Mouse (Mus musculus): ENCODE measurements around the gene Camta1.

Gene Camta1

DNA sequence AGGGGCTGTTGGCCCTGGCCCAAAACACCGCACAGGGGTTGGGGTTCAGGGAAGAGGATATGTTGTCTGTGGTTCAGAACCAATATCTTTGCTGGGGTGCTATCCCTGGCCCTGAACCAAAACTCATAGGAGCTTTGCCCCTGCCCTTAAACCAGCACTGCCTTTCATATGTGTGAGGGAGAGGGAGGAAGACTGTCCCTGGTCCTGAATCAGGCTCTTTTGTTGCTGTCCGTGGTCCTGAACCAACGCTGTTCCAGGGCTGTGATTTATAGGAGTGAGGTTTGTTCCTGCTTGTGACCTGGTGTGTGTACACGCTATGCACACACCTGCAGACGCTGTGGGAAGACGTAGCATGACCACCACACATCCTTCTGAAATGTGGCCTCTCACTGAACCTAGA is 256.8 kb downstream of the Camta1 start:
- peak; percentile 49 for DNase-seq (ENCODE audit: low read depth, low spot score)

- peak; percentile 71 for DNase-seq (ENCODE audit: low read depth, low spot score)
Observed at GRCm38 (mm10) chr4:151604481-151604880, 257.2 kb downstream of the Camta1 start.

DNA sequence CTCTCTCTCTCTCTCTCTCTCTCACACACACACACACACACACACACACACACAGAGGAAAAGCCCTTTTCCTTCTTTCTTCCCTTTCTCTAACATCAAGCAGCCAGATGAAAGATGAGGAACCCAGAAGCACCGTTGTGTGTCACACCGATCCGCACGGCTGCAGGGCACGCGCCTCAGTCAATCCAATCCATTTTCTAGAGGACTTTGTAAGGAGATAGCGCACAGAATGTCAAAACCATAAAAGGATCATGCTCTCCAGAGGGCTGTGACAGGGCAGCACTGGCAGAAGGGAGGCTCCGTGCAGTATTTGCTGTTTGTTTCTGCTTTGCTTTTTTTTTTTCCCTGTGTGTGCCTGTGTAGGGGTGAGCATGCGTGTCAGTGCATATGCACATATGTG is 258.1 kb downstream of the Camta1 start:
- DNase-seq (ENCODE audit: low read depth, low spot score) = no peak

GRCm38 (mm10) chr4:151595116-151595515 is 266.6 kb downstream of the Camta1 start:
- no peak for DNase-seq (ENCODE audit: low read depth, low spot score)

DNA sequence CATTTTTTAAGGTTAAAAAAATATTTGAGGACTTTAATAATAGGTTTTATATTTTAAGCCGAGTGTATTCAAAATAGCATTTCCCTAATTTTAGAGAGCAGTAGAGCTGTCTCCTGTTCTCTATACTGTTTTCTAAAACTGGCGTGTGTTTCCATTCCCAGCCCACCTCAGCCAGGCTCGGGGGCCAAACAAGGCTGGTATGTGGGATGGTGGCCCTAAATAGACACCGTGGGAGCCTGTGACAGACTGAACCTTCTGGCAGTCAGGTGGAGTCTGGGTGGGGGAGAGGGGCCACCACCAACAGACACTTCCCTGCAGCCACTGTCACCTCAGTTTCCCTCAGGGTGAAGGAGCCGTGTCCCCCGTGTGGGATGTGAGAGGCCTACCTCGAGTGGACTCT is 268.6 kb downstream of the Camta1 start:
- no peak for DNase-seq (ENCODE audit: low read depth, low spot score)

- no peak for DNase-seq (ENCODE audit: low read depth, low spot score)
Observed at GRCm38 (mm10) chr4:151586074-151586473, 275.6 kb downstream of the Camta1 start.

GRCm38 (mm10) chr4:151577961-151578360 is 283.7 kb downstream of the Camta1 start:
- no peak for DNase-seq (ENCODE audit: low read depth, low spot score)

GRCm38 (mm10) chr4:151576291-151577108 is 285.2 kb downstream of the Camta1 start:
- DNase-seq (ENCODE audit: low read depth, low spot score) = no peak

DNA sequence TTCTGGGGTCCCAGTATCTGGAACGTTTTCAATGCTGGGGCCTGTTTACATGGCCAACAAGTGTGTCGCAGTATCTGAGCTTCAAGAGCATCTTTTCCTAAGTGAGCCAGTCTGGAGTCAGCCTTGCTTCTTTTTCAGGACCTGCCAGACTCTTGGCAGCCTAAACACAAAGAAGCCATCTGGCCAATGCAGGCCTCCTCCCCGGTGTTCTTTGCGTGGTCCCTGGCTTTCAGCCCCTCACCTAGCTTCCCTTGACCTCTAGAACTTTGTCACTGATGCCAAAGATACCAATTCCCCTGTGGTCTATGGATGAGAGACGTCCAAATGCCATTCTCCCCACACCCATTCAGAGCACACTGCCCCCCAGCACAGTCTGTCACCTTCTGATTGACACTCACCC is 289.0 kb downstream of the Camta1 start:
- DNase-seq (ENCODE audit: low read depth, low spot score) = no peak

DNA sequence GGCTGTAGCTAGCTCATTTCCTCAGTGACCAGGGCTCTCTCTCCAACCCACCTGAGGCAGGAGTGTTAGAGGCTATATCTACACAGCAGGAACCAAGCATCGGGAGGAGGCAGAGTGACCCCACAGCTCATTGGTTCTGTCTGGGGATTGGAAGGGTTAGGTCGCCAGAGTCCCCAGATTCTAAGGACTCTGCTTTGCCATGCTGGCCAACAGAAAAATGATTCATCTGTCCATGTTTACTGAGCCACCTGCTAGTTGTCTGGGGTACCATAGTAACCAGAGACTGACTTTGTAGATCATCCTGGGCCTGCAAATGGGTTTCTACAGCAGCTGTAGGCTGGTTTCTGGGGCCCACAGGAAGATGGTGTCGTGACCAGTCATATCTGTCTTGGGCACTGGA is 292.1 kb downstream of the Camta1 start:
- no peak for DNase-seq (ENCODE audit: low read depth, low spot score)

DNA sequence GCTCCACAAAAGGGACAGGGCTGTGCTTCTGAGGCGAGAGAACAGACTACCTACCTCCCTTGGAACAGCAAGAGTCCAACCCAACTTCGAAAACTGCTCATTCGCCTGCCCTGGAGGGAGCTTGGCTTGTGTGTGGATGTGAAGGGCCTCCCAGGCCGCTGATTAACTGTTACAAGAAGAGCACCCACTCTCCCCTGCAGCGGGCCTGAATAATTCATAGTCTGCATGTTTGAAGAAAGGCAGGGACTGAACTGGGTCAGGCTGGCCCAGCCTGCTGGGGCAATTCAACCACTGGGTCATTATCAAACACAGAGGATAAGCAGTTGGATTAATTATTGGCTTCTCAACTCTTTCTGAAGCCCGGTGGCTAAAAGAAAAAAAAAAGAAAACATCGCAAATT is 292.8 kb downstream of the Camta1 start:
- DNase-seq (ENCODE audit: low read depth, low spot score) = no peak

GRCm38 (mm10) chr4:151567105-151567504 is 294.6 kb downstream of the Camta1 start:
- no peak for DNase-seq (ENCODE audit: low read depth, low spot score)

GRCm38 (mm10) chr4:151555505-151555904 is 306.2 kb downstream of the Camta1 start:
- DNase-seq (ENCODE audit: low read depth, low spot score) = no peak

- DNase-seq (ENCODE audit: low read depth, low spot score) = no peak
Observed at GRCm38 (mm10) chr4:151549523-151549922, 312.2 kb downstream of the Camta1 start.

GRCm38 (mm10) chr4:151545452-151545851 is 316.2 kb downstream of the Camta1 start:
- DNase-seq (ENCODE audit: low read depth, low spot score) = no peak

DNA sequence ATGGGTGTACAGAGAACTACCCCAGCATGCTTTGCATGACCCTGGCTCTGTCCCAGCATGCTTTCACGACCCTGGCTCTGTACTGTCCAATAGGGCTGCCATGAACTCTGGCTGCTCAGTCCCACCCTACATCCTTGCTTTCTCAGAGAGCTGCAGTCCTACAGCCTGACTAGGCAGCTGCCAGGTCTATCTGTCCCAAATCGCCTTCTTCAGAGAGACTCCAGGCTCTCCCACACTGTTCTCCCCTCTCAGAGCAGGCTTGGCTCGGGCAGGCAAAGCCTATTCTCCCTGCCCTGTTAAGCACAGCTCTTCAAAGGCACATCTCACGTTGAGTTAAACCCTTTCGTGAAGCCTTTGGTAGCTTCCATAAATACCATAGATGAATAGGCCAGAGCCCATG is 317.5 kb downstream of the Camta1 start:
- no peak for DNase-seq (ENCODE audit: low read depth, low spot score)

GRCm38 (mm10) chr4:151540546-151540945 is 321.1 kb downstream of the Camta1 start:
- no peak for DNase-seq (ENCODE audit: low read depth, low spot score)

DNA sequence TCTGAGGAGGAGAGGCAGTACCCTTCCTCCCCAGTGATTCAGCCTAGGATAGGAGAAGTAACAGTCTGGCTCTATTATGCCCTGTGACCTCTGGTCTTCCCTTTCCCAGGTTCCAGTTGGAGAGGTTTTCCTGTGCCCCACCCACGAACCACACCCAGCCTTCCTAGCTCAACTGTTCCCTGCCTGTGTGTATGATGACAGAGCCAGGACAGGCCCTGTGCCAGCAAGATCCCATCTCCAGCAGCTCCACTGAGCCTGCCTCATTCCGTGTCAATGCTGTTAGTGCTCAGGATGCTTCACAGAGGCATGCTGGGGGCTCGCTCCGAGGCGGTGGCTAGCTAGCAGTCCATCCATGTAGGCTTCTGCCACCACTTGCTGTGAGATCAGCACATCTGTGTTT is 321.8 kb downstream of the Camta1 start:
- DNase-seq (ENCODE audit: low read depth, low spot score) = no peak

DNA sequence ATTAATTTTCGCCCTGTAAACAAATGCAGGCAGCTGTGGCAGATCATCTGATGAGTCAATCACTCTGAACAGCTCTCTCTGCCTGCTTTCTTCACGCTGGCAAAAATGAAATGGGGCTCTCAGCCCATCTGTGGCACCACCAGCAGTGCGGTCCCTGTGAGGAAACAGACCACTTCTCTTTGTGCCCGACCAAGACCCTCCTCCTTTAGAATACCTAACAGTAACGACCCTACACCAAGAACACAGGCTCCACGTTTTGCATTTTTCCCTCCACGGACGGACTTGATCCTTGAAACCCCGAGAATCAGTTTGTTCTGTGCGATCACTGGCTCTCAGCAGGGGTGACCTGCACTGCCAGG is 322.5 kb downstream of the Camta1 start:
- DNase-seq (ENCODE audit: low read depth, low spot score) = no peak

- DNase-seq (ENCODE audit: low read depth, low spot score) = no peak
Observed at GRCm38 (mm10) chr4:151538446-151539166, 323.1 kb downstream of the Camta1 start.

DNA sequence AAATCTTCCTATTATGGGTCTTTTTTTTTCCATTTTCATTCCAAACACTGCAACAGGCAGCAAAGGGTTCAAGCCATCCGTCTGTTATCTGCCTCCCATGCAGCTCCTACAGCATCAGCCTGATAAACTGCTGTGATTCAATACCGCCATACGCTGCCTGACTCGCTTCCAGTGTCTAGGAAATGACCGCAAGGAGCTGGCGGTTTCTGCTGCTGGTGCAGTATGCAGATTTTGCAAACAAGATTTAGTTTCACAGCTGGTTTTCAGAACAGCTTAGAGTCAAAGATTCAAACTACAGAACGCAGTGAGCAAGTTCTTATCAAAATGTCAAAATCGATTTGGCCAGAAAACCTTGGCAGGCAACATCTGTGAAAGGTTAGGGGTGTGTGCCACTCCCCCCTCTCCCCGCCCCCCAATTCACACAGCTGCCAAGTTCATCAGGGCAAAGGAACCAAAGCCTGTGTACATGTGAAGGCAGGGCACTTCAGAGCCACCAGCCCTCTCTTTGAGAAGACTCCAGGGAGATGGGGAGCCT is 325.7 kb downstream of the Camta1 start:
- no peak for DNase-seq (ENCODE audit: low read depth, low spot score)

- no peak for DNase-seq (ENCODE audit: low read depth, low spot score)
Observed at GRCm38 (mm10) chr4:151533451-151533850, 328.2 kb downstream of the Camta1 start.

- no peak for DNase-seq (ENCODE audit: low read depth, low spot score)
Observed at GRCm38 (mm10) chr4:151528436-151528835, 333.2 kb downstream of the Camta1 start.
